Mouse (Mus musculus): ENCODE measurements around the gene Hsp90ab1.

The Hsp90ab1 gene

DNA sequence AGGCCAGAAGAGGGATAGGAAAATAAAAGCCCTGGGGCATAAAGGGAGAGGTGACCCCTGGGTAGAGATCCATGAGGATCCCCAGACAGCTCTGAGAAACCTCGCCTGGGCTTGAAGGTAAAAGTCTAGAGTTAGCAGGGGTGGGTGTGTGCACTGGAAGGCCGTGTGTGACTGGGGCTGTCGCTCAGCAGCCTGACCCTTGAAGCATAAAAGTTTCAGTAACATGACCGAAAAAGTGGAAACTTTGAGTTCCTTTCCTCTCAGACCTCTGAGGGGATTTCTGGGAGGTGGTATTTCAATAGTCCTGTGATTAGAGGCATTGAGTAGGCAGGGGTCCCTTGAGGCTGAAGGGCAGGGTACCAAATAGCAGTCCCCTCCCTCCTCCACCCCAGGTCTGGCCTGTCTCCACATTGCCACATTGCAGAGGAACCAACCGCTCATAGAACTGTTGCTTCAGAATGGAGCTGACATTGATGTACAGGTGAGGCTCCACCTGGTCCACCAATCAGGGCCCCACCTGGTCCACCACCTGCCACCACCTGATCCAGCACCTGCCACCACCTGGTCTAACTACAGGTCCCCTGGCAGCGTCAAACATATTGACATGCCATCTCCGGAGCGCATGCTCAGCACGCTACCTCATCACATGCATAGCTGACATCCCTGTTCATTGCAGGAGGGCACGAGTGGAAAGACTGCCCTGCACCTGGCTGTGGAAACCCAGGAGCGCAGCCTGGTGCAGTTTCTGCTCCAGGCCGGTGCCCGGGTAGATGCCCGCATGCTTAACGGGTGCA is 13.1 kb downstream of the Hsp90ab1 start:
- in situ Hi-C loops (cut with MboI, MseI): no loop called here

DNA sequence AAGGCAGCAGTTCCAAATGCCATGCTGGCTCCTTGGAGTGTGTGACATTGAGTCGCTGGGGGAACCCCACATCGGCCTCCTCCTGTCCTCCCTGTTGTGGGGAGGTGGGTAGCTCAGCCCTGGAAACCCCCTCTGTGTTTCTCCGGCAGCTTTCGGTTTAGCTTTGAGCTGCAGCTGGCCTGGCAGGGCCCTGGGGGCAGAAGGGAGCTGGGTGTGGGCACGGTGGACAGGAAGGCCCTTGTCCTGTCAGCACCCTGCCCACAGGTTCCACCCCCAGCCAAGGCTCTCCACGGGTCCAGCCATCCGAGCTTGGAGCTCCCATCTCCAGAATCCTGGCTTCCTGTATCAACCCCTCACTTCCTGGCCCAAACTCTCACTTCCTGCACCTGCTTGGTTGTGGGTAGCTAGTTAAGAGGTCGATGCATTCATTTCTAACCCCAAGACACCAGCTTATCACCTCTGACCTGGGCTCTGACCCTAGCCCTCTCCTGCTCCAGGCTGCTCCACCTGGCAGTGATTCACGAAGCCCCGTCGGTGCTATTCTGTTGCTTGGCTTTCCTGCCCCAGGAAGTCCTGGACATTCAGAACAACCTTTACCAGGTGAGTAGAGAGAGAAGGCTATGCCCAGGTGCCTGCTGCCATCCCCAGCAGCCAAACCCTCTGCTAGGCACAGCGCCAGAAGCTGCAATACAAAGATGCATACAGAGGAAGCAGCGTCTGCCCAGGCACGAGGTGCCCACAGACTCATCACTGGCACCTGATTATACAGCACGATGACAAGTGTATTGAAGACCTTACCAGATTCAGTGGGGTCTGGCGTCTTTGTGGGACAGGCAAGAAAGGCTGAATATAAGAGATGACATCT is 14.8 kb downstream of the Hsp90ab1 start:
- in situ Hi-C loops (cut with MboI, MseI): no loop called here

DNA sequence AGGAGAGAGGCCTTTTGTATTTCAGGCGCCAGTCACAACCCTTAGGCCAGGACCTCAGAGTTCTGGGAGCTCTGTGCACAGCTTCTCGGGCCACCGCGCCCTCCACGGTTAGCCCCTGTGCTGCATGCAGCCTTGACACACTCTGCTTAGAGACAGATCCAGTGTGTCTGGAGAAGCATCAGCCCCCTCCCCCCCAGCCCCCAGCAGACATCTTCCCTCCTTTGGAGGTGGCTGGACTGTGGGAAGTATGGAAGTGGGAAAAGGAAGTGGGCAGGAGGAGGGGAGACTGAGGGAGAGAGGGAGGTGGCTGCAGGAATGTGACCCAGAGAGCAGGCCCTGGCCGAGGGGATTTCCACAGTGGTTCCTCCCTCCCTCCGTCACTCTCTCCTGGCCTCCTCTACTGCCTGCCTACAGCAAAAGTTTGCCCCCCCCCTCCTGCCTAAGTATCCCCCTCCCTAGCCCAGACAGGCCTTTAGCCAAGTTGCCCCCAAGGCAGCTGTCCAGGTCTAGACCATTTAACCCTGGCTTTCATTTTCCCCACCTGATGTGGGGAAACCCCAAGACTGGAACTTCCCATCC is 15.7 kb downstream of the Hsp90ab1 start:
- in situ Hi-C loops (cut with MboI, MseI): no loop called here

DNA sequence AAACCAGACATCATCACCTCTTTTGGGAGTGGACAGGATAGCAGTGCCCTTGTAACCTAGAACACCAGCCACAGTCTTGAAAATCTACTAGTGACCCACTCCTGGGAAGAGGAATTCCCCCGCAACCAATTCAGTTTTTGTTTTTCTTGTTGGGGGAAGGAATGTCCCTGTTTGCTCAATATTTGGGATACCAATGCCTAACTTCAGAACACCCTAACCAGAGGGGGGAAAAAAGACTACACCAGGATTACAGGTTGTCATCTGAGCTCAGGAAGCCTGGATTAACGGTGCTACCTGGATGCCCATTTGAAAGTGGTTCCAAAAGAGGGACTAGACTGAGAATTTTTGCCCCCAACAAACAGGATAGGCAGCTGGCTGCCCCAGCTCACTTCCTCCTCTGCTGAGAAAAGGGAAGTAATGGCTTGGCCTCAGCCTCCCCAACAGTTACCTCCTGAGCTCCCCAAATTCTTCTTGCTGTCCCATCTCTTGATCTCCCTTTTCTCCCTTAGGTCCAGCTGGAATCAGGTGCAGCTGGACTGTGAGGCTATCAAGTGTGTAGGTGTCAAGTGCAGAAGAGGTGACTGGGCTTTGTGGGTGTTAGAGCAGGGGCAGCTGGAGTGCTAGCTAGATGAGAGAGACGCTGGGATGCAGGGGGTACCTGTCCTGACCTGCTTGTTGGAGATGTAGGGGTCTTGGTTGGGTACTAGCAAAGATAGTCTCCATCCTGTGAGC is 16.4 kb downstream of the Hsp90ab1 start:
- in situ Hi-C loops (cut with MboI, MseI): no loop called here

DNA sequence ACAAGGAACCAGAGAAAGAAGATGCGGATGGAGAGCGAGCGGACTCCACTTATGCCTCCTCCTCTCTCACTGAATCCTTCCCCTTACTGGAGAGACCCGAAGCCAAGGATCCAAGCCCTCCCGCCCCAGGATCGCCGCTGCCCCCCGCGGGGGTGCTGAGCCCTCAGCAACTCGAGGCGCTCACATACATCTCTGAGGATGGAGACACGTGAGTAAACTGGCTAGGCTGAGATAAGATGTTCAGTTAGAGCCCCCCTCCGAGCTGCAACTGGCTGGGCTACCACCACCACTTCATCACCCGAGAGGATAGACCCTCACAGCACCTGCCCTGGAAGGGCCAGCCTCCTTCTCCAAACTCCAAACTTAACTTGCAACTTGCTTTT is 17.0 kb downstream of the Hsp90ab1 start:
- in situ Hi-C loops (cut with MboI, MseI): no loop called here

DNA sequence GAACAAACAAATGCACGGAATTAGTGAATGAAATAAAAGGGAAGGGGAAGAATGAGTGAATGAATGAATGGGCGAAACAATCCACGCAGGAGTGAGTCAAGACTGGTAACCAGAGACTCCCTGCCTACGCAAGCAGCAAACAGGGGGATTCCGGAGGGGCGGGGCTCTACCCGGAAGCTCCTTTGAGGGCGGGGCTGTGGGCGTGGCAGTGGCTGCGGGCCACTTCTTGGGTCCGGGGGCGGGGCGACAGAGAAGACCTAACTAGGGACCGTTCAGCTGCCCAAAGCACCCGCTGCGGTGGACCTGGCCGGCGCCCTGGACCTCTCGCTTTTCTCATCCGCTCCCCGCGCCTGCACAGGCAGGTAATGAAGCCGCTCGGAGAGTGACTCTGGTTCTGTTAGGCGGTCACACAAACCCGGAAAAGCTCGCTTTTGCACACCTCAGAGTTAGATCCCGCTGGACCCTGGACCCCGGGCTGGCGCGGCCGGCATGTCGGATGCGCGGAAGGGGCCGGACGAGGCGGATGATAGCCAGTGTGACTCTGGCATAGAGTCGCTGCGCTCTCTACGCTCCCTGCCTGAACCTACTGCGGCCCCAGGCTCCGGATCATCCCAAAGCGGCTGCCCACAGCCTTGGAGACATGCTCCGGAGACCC is 17.5 kb downstream of the Hsp90ab1 start, which contains the start of gene Nfkbie:
Gene Nfkbie, plus strand, starts transcription at position 252 of the 655 bp plus-strand sequence.
- in situ Hi-C loops (cut with MboI, MseI): no loop called here

DNA sequence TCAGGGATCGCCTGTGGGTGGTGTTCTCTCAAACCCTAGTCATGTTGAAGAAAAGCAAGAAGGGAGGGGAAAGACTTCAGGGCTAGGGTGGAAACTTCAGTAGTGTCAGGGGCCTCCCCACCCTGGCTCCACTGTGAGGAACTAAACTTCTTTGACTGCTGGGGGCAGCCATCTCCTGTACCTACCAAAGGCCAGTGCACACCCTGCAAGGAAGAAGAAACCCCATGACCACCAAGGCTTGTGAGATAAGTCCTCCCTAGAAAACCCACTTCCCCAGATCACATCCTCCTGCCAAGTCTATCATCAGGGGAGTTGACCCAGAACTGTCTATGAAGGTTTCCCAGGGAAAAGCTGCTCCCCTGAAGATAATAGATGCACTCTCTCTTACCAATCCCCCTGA is 18.7 kb downstream of the Hsp90ab1 start:
- in situ Hi-C loops (cut with MboI, MseI): loop anchor here (5.0 kb wide), 1 partner anchor 77 kb away; the partner anchor contains the start of gene Spats1

DNA sequence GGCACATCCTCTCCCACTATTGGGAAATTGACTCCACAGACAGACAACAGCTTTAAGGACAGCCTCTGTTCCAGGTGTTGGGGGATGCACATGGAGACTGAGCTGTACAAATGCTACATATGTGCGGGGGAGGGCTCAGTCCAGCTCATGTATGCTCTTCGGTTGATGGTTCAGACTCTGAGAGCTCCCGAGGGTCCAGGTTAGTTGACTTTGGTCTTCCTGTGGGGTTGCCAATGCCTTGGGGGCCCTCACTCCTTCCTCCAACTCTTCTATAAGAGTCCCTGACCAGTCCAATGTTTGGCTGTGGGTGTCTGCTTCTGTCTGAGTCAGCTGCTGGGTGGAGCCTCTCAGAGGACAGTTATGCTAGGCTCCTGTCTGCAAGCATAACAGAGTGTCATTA is 20.0 kb downstream of the Hsp90ab1 start:
- in situ Hi-C loops (cut with MboI, MseI): loop anchor here (5.0 kb wide), 1 partner anchor 76 kb away; the partner anchor contains the start of gene Spats1

DNA sequence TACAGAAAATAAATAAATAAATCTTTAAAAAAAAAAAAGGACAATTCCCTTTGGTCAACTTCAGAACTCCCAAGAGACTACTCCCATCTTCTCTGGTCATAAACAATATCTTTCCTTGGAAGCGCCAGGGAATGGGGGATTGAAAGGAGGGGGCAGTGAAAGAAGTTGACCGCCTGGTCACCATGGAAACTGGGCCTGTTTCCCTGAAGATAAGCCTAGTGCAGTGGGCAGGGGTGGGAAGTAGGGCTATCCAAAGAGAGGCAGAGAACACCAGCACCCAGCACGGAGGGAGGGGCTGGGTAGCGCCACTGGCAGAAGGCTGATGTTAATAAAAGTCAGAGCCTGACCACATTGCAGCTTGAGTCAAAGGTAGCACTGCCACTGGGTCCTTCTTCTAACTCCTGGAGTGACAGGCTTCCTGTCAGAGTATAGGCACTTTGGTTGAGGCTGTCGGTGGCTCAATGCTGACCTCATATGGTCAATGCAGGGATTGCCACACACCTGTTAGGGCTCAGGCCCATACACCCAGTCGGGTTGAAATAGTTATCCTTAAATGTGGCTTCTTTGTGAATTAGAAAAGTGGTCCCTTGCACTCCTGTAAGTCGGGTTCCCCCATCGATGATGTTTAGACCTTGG is 21.1 kb downstream of the Hsp90ab1 start:
- in situ Hi-C loops (cut with MboI, MseI): loop anchor here (5.0 kb wide), 1 partner anchor 75 kb away; the partner anchor contains the start of gene Spats1

DNA sequence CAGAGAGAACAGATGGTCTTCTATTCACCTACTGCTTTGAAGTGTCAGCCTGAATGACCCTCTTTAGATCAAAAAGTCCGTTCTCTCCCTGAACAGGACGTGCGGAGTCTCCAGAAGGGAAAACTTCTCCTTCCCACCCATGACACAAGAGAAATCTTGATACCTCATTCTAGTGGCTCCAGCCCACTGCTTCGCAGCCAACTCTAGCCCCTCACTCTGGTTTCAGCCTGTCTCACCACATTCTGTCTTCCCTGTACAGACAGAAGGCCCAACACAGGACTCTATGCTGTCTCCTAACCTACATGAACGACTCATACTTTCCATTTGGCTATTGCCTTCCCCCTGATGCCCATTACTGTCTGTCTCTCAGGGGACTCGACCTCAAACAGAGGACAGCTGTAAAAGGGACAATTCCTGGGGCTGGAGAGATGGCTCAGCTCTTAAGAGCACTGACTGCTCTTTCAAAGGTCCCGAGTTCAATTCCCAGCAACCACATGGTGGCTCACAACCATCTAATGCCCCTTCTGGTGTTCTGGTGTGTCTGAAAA is 21.7 kb downstream of the Hsp90ab1 start:
- in situ Hi-C loops (cut with MboI, MseI): loop anchor here (5.0 kb wide), 1 partner anchor 74 kb away; the partner anchor contains the start of gene Spats1

DNA sequence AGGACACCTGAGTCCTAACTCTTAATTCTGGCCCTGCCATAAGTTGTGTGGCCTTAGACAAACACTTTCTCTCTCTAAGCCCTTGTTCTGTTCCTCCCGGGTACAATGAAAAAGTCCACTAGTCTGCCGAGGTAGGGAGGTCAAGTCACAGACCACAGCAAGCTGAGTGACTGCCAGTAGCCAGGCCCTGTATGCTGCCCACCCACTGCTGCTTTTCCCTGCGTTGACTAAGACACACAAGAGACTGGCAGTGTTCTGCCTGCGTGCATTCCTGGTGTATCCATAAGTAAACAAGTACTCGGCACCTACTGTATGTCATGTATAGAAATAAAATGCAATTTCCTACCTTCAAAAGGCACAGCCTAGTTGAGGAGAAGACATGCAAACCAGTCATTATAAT is 22.8 kb downstream of the Hsp90ab1 start:
- in situ Hi-C loops (cut with MboI, MseI): loop anchor here (5.0 kb wide), 1 partner anchor 73 kb away; the partner anchor contains the start of gene Spats1

DNA sequence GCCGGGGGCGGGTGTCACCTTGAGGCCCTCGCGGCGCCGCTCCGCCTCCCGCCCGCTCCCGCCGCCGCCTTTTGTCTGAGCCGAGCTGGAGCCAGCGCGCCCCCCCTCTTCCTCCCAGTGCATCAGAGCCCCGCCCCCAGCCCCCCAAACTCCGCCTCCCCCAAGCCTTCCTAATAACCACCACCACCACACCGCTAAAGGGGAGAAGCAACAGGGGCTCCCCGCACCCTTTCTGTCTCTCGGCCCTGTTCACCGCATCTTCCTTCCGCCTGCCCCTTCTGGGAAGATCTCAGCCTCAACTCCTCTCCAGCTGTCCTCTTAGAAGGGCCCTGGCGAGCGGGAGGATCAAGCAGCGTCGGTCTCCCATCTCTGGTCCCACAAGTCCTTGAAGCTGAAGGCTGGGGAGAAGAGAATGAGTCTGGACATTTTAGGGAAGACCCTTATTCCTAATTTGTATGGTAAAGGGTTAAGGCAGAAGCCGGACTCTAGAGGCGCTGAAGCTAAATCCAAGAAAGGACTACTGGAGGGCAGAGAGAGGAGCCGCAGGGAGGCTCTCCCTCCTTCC is 23.4 kb downstream of the Hsp90ab1 start, which contains the start of gene Tmem151b:
Gene Tmem151b, minus strand, starts transcription at position 61 of the 565 bp plus-strand sequence.
- in situ Hi-C loops (cut with MboI, MseI): loop anchor here (5.0 kb wide), 1 partner anchor 72 kb away; the partner anchor contains the start of gene Spats1

DNA sequence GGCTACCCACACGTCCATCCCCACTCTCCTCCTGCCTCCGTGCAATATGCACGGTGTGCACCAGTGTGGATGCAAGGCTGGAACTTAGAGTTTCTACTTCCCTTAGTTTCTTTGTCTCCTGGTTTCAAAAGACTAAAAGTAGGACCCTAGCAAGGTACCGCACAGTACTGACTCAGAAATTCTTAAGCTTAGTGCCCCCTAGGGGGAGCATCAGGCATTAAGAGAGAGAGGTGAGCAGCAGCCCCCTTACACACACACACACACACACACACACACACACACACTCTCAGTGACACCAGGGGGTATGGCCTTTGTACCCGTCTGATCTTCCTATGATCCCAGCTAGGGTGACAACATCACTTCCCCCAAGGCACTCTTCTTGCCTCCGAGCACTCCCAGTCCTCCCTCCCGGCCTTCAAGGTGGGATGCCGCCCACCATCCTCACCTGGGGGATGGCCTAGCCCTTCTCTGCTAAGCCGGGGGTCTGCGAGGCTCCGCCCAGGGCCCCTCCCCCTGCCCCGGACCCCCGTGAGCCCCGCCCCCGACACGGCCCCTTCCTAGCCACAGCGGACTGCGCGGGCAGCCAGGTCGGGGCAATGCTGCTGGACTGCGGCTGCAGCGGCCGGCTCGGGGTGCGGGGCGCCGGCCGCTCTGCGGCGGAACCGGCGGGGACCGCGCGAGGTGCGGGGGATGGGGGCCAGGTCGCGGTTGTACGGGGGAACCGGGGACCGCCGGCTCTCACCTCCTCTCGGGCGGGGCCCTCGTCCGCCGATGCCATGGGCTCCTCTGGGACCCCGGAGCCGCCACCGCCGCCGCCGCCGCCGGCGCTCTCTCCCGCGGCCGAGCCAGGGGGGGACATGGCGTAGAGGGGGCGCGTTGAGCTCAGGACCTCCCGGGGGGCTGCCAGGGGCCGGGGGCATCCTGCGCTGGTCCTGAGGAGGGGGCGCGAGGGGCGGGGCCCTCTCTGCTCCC is 24.2 kb downstream of the Hsp90ab1 start:
- in situ Hi-C loops (cut with MboI, MseI): no loop called here

DNA sequence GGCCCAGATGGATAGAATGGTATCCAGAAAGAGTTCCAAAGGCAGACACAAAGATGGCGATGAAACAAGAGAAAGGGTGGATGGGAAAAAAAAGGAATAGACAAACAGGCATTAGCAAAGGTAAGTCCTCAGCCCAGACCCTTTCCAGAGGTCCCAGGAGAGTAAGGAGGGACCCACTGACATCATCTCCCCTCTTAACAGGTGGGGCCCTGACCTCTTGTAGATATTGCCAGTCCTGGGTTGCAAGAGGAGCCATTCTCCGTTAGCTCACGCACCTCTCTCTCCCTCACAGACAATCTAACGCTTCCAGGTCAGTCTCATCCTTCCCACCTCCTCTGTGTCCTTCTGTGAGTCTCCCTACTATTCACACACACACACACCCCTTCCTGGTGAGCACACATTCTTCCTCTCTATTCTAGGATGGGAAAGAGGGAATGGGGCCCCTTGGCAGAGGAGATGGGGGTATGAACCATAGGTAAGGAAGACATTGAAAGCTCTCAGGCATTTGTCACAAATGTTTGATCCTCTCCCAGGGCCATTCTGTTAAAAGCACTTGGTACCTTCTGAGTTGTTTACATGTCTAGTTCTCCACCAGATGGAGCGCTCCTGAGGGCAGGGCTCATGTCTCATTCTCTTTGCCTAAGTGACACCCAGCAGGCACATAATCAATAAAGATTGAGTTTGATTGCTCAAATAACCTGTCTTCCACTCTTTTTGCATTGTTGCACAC is 25.4 kb downstream of the Hsp90ab1 start:
- in situ Hi-C loops (cut with MboI, MseI): no loop called here

DNA sequence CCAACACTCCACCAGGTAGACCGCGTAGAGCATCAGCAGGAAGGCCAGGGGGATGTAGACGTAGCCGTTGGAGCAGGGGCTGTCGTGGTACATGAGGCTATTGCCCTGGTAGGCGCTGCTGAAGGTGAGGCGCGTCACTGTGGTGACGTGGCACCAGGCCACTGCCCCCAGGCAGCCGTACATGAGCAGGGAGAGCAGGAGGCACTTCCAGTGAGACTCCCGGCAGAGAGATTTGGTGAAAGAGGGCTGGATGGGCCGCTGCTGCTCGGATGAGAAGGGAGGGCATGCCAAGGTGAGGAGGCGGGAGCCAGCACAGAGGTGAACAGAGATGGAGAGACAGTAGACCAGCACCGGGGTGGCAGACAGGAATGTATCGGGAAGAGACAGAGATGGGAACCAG is 26.1 kb downstream of the Hsp90ab1 start:
- in situ Hi-C loops (cut with MboI, MseI): no loop called here

DNA sequence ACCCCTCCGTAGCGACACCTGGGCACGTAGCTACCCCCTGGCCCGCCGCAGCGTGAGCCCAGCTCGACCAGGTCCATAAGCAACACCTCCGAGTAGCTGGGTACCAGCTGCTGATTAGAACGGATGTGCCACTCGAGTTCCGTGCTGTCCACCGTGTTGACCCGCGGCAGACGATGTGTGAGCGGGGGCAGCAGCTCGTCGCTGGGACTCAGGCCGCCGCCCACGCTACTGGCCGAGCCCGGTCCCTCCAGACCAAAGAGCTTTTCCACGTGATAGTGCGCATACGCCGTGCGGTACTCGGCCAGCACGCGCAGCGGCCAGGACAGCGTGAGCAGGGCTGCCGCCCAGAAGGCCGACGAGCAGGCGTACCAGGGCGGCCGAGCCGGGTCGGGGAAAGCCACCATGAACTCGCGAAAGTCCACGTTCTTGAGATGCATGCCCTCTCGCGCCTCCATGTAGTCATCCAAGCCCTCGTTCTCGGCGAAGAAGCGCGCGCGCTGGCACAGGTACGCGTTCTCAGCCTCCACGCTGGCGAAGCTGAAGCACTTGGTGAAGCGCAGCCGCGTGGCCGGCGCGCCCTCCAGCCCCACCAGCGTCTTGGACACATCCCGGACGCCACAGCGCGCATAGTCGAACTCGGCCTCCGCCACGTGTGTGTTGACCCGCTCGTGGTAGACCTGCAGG is 27.7 kb downstream of the Hsp90ab1 start:
- in situ Hi-C loops (cut with MboI, MseI): no loop called here

DNA sequence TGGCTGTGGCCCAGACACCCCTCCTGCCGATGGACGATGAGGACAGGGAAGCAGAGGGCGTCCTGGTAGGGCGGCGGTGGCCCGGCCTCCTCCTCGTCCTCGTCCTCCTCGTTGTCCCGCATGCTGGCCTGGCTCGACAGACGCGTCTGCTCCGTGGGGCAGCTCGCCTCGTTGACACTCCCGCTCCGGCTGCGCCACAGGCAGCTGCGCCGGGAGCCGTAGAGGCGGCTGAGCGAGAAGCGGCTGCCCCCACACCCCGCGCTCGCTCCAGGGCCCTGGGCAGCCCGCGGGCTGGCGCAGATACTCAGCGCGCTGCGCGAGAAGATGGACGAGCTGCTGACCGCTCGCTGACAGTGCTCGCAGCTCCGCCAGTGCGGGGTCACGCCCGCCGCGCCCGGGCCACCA is 28.2 kb downstream of the Hsp90ab1 start:
- in situ Hi-C loops (cut with MboI, MseI): no loop called here
